Comparison of ENCODE assay signal across 8 mouse cellular contexts in genomic region chrX:20961477-20962378, GRCm38 (mm10). TPM values are rescaled to one million over a fixed set of nuclear protein-coding genes. Genes with fewer than 3 reads are reported as not detected.
DNase-seq lines count a peak whose midpoint lies in the region; ATAC-seq and TF ChIP-seq lines count a peak whose summit lies in the region.

TSS of gene Uxt (minus strand) at chrX:20962017.

- no peaks in the 10 kb centered on the region for H3K79me3 ChIP-seq in C2C12 (ENCODE audit: low read depth)

- H3K9me3 ChIP-seq in erythroblast, embryonic 14.5 days (ENCODE audit: control insufficient read depth, low read length), result no peaks in the 10 kb centered on the region
- no peaks in the 10 kb centered on the region for H3K9me3 ChIP-seq in heart, embryonic 12.5 days (replicated peaks)
- no peaks in the 10 kb centered on the region for H3K9me3 ChIP-seq in liver, embryonic 12.5 days (replicated peaks)
- no peaks in the 10 kb centered on the region for H3K9me3 ChIP-seq in stomach, embryonic 15.5 days

- H3K9ac ChIP-seq in heart, embryonic 12.5 days, result peak within 1 kb of the TSS; percentile 62
- H3K9ac ChIP-seq in liver, embryonic 12.5 days, result peak within 1 kb of the TSS; percentile 61
- H3K9ac ChIP-seq in stomach, embryonic 15.5 days, result no peak within 1 kb of the TSS

- peak within 1 kb of the TSS; percentile 64 for H3ac ChIP-seq in C2C12 (ENCODE audit: control insufficient read depth, insufficient read length, low read depth)

- no peaks in the 10 kb centered on the region for H3K36me3 ChIP-seq in C2C12 (ENCODE audit: control insufficient read depth, insufficient read depth)
- H3K36me3 ChIP-seq in erythroblast, embryonic 14.5 days (ENCODE audit: control insufficient read depth), result peaks cover 25% of the 10 kb centered on the region
- H3K36me3 ChIP-seq in heart, embryonic 12.5 days, result peaks cover 10% of the 10 kb centered on the region; the same call in 1 of the 2 replicates
- H3K36me3 ChIP-seq in liver, embryonic 12.5 days, result peaks cover 18% of the 10 kb centered on the region
- H3K36me3 ChIP-seq in stomach, embryonic 15.5 days, result no peaks in the 10 kb centered on the region

- WGBS in heart, embryonic 12.5 days, result 16% methylated on average over 57 of the region's 57 CpGs
- WGBS in liver, embryonic 12.5 days (ENCODE audit: insufficient replicate concordance), result 7% methylated on average over 57 of the region's 57 CpGs
- WGBS in stomach, embryonic 15.5 days, result 19% methylated on average over 57 of the region's 57 CpGs

- no peak for TF ChIP-seq CTCF in C2C12 (IDR thresholded peaks at IDR 0.05; ENCODE audit: control insufficient read depth, insufficient read depth, insufficient read length)
- peak; percentile 14; the same call in 1 of the 2 replicates for TF ChIP-seq CTCF in brain, embryonic 14.5 days (IDR thresholded peaks at IDR 0.05; ENCODE audit: borderline replicate concordance, extremely low read depth, insufficient read depth, insufficient read length)

- peak; percentile 96 for ATAC-seq in heart, embryonic 12.5 days (ENCODE audit: insufficient number of reproducible peaks, low FRiP score)
- ATAC-seq in liver, embryonic 12.5 days, result peak; percentile 93
- peak; percentile 94 for ATAC-seq in stomach, embryonic 15.5 days (ENCODE audit: insufficient read depth, low FRiP score, low read depth)

- H3K4me1 ChIP-seq in erythroblast, embryonic 14.5 days (ENCODE audit: control insufficient read depth), result peaks cover 9% of the 10 kb centered on the region
- H3K4me1 ChIP-seq in heart, embryonic 12.5 days (replicated peaks), result no peaks in the 10 kb centered on the region
- H3K4me1 ChIP-seq in liver, embryonic 12.5 days, result peaks cover 5% of the 10 kb centered on the region; the same call in 1 of the 2 replicates
- H3K4me1 ChIP-seq in stomach, embryonic 15.5 days, result no peaks in the 10 kb centered on the region

- peaks cover 10% of the 10 kb centered on the region for H3K79me2 ChIP-seq in C2C12 (ENCODE audit: control insufficient read depth, insufficient read depth)

- DNase-seq in brain, embryonic 14.5 days (ENCODE audit: low read depth), result peak; percentile 97
- peak; percentile 93 for DNase-seq in kidney, postnatal 10 days
- peak; percentile 80 to 85 for DNase-seq in natural killer cell, adult 2 months (ENCODE audit: low spot score in 2 of 2)

- H3K4me3 ChIP-seq in C2C12 (ENCODE audit: insufficient read depth, poor library complexity, severe bottlenecking), result peak within 1 kb of the TSS; percentile 52
- H3K4me3 ChIP-seq in erythroblast, embryonic 14.5 days (replicated peaks), result peak within 1 kb of the TSS; percentile 75
- peak within 1 kb of the TSS; percentile 61 for H3K4me3 ChIP-seq in heart, embryonic 12.5 days
- H3K4me3 ChIP-seq in liver, embryonic 12.5 days, result peak within 1 kb of the TSS; percentile 64
- peak within 1 kb of the TSS; percentile 48 for H3K4me3 ChIP-seq in stomach, embryonic 15.5 days (replicated peaks)

- H3K4me2 ChIP-seq in heart, embryonic 12.5 days, result peak within 1 kb of the TSS; percentile 60
- peak within 1 kb of the TSS; percentile 68 for H3K4me2 ChIP-seq in liver, embryonic 12.5 days
- peak within 1 kb of the TSS; percentile 39 for H3K4me2 ChIP-seq in stomach, embryonic 15.5 days

- no peak for TF ChIP-seq POLR2A in brain, embryonic 14.5 days (IDR thresholded peaks at IDR 0.05; ENCODE audit: borderline replicate concordance, extremely low read depth, insufficient read depth, insufficient read length, poor library complexity, severe bottlenecking)

- no peaks in the 10 kb centered on the region for H3K27me3 ChIP-seq in C2C12 (ENCODE audit: control insufficient read depth, insufficient read depth, insufficient read length)
- H3K27me3 ChIP-seq in erythroblast, embryonic 14.5 days (ENCODE audit: control insufficient read depth), result no peaks in the 10 kb centered on the region
- no peaks in the 10 kb centered on the region for H3K27me3 ChIP-seq in heart, embryonic 12.5 days (replicated peaks)
- no peaks in the 10 kb centered on the region for H3K27me3 ChIP-seq in liver, embryonic 12.5 days (replicated peaks)
- no peaks in the 10 kb centered on the region for H3K27me3 ChIP-seq in stomach, embryonic 15.5 days (replicated peaks)

- H3K27ac ChIP-seq in heart, embryonic 12.5 days (ENCODE audit: poor library complexity, severe bottlenecking), result peak within 1 kb of the TSS; percentile 84
- H3K27ac ChIP-seq in liver, embryonic 12.5 days, result peak within 1 kb of the TSS; percentile 85
- H3K27ac ChIP-seq in stomach, embryonic 15.5 days, result peak within 1 kb of the TSS; percentile 77

TF ChIP-seq in C2C12, 6 proteins besides CTCF, POLR2A, EP300 and RAD21:
- TF ChIP-seq MAX (IDR thresholded peaks at IDR 0.05) (peak; percentile 22), MYOD1 (IDR thresholded peaks at IDR 0.05; ENCODE audit: control insufficient read depth, insufficient read length, low read depth) (no peak), MYOG (IDR thresholded peaks at IDR 0.05; ENCODE audit: control insufficient read depth, extremely low read depth, insufficient read length) (no peak), USF1 (IDR thresholded peaks at IDR 0.05; ENCODE audit: low read depth) (peak; percentile 23), CEBPB (IDR thresholded peaks at IDR 0.05; ENCODE audit: low read depth) (peak; percentile 26), FOSL1 (IDR thresholded peaks at IDR 0.05; ENCODE audit: insufficient read depth, low read length, poor library complexity, severe bottlenecking) (no peak)

RNA-seq across cellular contexts. Expression of gene Uxt, which starts in this region (rescaled TPM):
- 46.5 TPM for polyA plus RNA-seq in C2C12 (2012; fragmentation: generic; extraction: Trizol)
- 17.2 and 26.1 TPM in 2 replicates for polyA plus RNA-seq in brain, embryonic 14.5 days (2012; rRNA removed)
- polyA plus RNA-seq in erythroblast, embryonic 14.5 days (2012), result 1.6 and 2.8 TPM in 2 replicates
- polyA plus RNA-seq in heart, embryonic 12.5 days (2016; fragmentation: Nextera tagmentation; extraction: Ambion mirVana), result 46.0 and 51.8 TPM in 2 replicates
- 58.8 and 61.3 TPM in 2 replicates for polyA plus RNA-seq in liver, embryonic 12.5 days (2016; fragmentation: Nextera tagmentation; extraction: Ambion mirVana)
- polyA plus RNA-seq in stomach, embryonic 15.5 days (2015; fragmentation: Nextera tagmentation; extraction: Ambion mirVana), result 51.3 and 55.7 TPM in 2 replicates

Comparison
In these comparisons a context has a peak if more than half of its experiments do, and no peak if none do; other contexts are left out.
1. Peak in every context shown above with its lines: DNase-seq, ATAC-seq, H3K4me3 ChIP-seq and H3K27ac ChIP-seq.